Mouse (Mus musculus): Measurements from ENCODE around the gene Pmf1. TPM values are rescaled to one million over a fixed set of nuclear protein-coding genes. Genes with fewer than 3 reads are reported as not detected.

Pmf1 gene
- polyA plus RNA-seq, 1 experiment from 2014 or later: 97.5 TPM

- ATAC-seq (replicated peaks; ENCODE audit: low FRiP score, low read depth): no peak; the same call in 1 of the 2 replicates
- Histone ChIP-seq H3K36me3 (ENCODE audit: insufficient read depth, low read length) (peaks cover 50% of the 10 kb centered on the region), H3K9me3 (replicated peaks; ENCODE audit: low read length) (no peaks in the 10 kb centered on the region), H3K27me3 (ENCODE audit: insufficient read depth, low read length) (peaks cover 3% of the 10 kb centered on the region; the same call in 1 of the 2 replicates), H3K27ac (no peak overlapping the region), H3K4me3 (replicated peaks; ENCODE audit: low read depth, low read length) (no peak overlapping the region), H3K4me2 (ENCODE audit: low read length) (no peak overlapping the region), H3K9ac (ENCODE audit: low read depth, low read length) (no peak overlapping the region), H3K4me1 (replicated peaks; ENCODE audit: insufficient read depth, low read length) (no peaks in the 10 kb centered on the region)
- DNase-seq (ENCODE audit: low spot score): no peak
- 80% methylated on average over 2 of the region's 2 CpGs for WGBS
- no peak for TF ChIP-seq CTCF (IDR thresholded peaks at IDR 0.05; ENCODE audit: low read depth)
Observed at GRCm38 (mm10) chr3:88361612-88362313, 48.4 kb downstream of the Pmf1 start.

- no peak for TF ChIP-seq CTCF (IDR thresholded peaks at IDR 0.05; ENCODE audit: low read depth)
- Histone ChIP-seq H3K9me3 (replicated peaks; ENCODE audit: low read length) (no peaks in the 10 kb centered on the region), H3K36me3 (ENCODE audit: insufficient read depth, low read length) (peaks cover 57% of the 10 kb centered on the region)
Observed at GRCm38 (mm10) chr3:88361096-88361495, 49.0 kb downstream of the Pmf1 start.

GRCm38 (mm10) chr3:88359989-88360388 is 50.1 kb downstream of the Pmf1 start:
- no peak for TF ChIP-seq CTCF (IDR thresholded peaks at IDR 0.05; ENCODE audit: low read depth)
- Histone ChIP-seq H3K4me1 (replicated peaks; ENCODE audit: insufficient read depth, low read length) (no peaks in the 10 kb centered on the region), H3K9ac (ENCODE audit: low read depth, low read length) (no peak overlapping the region), H3K27ac (no peak overlapping the region), H3K4me3 (replicated peaks; ENCODE audit: low read depth, low read length) (no peak overlapping the region), H3K36me3 (ENCODE audit: insufficient read depth, low read length) (peaks cover 68% of the 10 kb centered on the region), H3K27me3 (ENCODE audit: insufficient read depth, low read length) (no peaks in the 10 kb centered on the region), H3K9me3 (replicated peaks; ENCODE audit: low read length) (no peaks in the 10 kb centered on the region), H3K4me2 (ENCODE audit: low read length) (no peak overlapping the region)
- WGBS: 74% methylated on average over 3 of the region's 3 CpGs
- DNase-seq (ENCODE audit: low spot score) (no peak), ATAC-seq (replicated peaks; ENCODE audit: low FRiP score, low read depth) (no peak)

More at GRCm38 (mm10) chr3:88361096-88361495, 49.0 kb downstream of the Pmf1 start:
- Histone ChIP-seq H3K9ac (ENCODE audit: low read depth, low read length) (no peak overlapping the region), H3K27ac (no peak overlapping the region), H3K27me3 (ENCODE audit: insufficient read depth, low read length) (peaks cover 3% of the 10 kb centered on the region; the same call in 1 of the 2 replicates), H3K4me2 (ENCODE audit: low read length) (no peak overlapping the region), H3K4me1 (replicated peaks; ENCODE audit: insufficient read depth, low read length) (no peaks in the 10 kb centered on the region), H3K4me3 (replicated peaks; ENCODE audit: low read depth, low read length) (no peak overlapping the region)
- no peak for DNase-seq (ENCODE audit: low spot score)
- WGBS: 54% methylated on average over 6 of the region's 6 CpGs
- no peak for ATAC-seq (replicated peaks; ENCODE audit: low FRiP score, low read depth)

GRCm38 (mm10) chr3:88359584-88359983 is 50.5 kb downstream of the Pmf1 start:
- H3K9ac ChIP-seq (ENCODE audit: low read depth, low read length): no peak overlapping the region
- H3K27me3 ChIP-seq (ENCODE audit: insufficient read depth, low read length): no peaks in the 10 kb centered on the region
- H3K4me1 ChIP-seq (replicated peaks; ENCODE audit: insufficient read depth, low read length): no peaks in the 10 kb centered on the region
- no peak overlapping the region for H3K27ac ChIP-seq
- H3K4me2 ChIP-seq (ENCODE audit: low read length): no peak overlapping the region
- H3K36me3 ChIP-seq (ENCODE audit: insufficient read depth, low read length): peaks cover 72% of the 10 kb centered on the region
- no peak for DNase-seq (ENCODE audit: low spot score)
- 80% methylated on average over 5 of the region's 5 CpGs for WGBS
- H3K4me3 ChIP-seq (replicated peaks; ENCODE audit: low read depth, low read length): no peak overlapping the region
- ATAC-seq (replicated peaks; ENCODE audit: low FRiP score, low read depth): no peak
- TF ChIP-seq CTCF (IDR thresholded peaks at IDR 0.05; ENCODE audit: low read depth): no peak
- H3K9me3 ChIP-seq (replicated peaks; ENCODE audit: low read length): no peaks in the 10 kb centered on the region

- WGBS: 94% methylated on average over 8 of the region's 8 CpGs
Observed at GRCm38 (mm10) chr3:88354396-88355165, 55.5 kb downstream of the Pmf1 start.

GRCm38 (mm10) chr3:88352907-88353306 is 57.2 kb downstream of the Pmf1 start:
- no peak for ATAC-seq (replicated peaks; ENCODE audit: low FRiP score, low read depth)
- 88% methylated on average over 9 of the region's 9 CpGs for WGBS
- no peaks in the 10 kb centered on the region for H3K27me3 ChIP-seq (ENCODE audit: insufficient read depth, low read length)

More at GRCm38 (mm10) chr3:88354396-88355165, 55.5 kb downstream of the Pmf1 start:
- no peak overlapping the region for H3K27ac ChIP-seq
- H3K9me3 ChIP-seq (replicated peaks; ENCODE audit: low read length): no peaks in the 10 kb centered on the region
- no peaks in the 10 kb centered on the region for H3K4me1 ChIP-seq (replicated peaks; ENCODE audit: insufficient read depth, low read length)
- H3K9ac ChIP-seq (ENCODE audit: low read depth, low read length): no peak overlapping the region
- ATAC-seq (replicated peaks; ENCODE audit: low FRiP score, low read depth) (no peak; the same call in 1 of the 2 replicates), DNase-seq (ENCODE audit: low spot score) (peak; percentile 31)
- no peak overlapping the region for H3K4me3 ChIP-seq (replicated peaks; ENCODE audit: low read depth, low read length)
- no peak overlapping the region for H3K4me2 ChIP-seq (ENCODE audit: low read length)
- peak; percentile 42; the same call in 1 of the 2 replicates for TF ChIP-seq CTCF (IDR thresholded peaks at IDR 0.05; ENCODE audit: low read depth)
- no peaks in the 10 kb centered on the region for H3K27me3 ChIP-seq (ENCODE audit: insufficient read depth, low read length)
- H3K36me3 ChIP-seq (ENCODE audit: insufficient read depth, low read length): peaks cover 96% of the 10 kb centered on the region

More at GRCm38 (mm10) chr3:88352907-88353306, 57.2 kb downstream of the Pmf1 start:
- TF ChIP-seq CTCF (IDR thresholded peaks at IDR 0.05; ENCODE audit: low read depth): no peak
- Histone ChIP-seq H3K4me2 (ENCODE audit: low read length) (no peak overlapping the region), H3K4me3 (replicated peaks; ENCODE audit: low read depth, low read length) (no peak overlapping the region), H3K9me3 (replicated peaks; ENCODE audit: low read length) (no peaks in the 10 kb centered on the region), H3K4me1 (replicated peaks; ENCODE audit: insufficient read depth, low read length) (no peaks in the 10 kb centered on the region), H3K36me3 (ENCODE audit: insufficient read depth, low read length) (peaks cover 92% of the 10 kb centered on the region), H3K27ac (no peak overlapping the region), H3K9ac (ENCODE audit: low read depth, low read length) (no peak overlapping the region)
- no peak for DNase-seq (ENCODE audit: low spot score)

Data from kidney, postnatal 0 days (tissue).